Mouse (Mus musculus) adrenal gland, adult (tissue): ENCODE data around the gene Rbak.
"Not testable (repeated sequence)": the region's sequence is repeated elsewhere in the genome, so short reads cannot be mapped to it uniquely, and the experiment has no call there.

Experiments
- DNase-seq, 2 experiments: peaks; one replicate each; pipeline ENCODE4 v3.0.0; 2022 to 2023; ENCODE audit warnings: low spot score in 1 of 2; ENCODE audit not compliant: inconsistent age in 2 of 2

Gene Rbak

DNA sequence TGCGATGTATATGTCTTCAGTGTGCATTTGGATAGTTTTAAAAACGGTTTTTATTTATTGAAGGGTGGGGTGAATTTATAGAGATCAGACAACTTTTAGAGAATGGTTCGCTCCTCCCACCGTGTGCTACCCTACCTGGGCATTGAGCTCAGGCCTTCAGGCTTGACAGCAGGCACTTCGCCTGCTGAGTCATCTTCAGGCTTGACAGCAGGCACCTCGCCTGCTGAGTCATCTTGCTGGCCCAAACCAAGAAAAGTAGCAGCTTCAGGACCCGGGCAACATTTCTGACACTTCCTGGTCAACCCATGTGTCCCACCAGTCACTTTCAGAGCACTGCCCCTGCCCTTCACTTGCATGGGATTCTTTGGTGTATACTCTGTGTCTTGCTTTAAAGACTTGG, 45.5 kb downstream of the Rbak start:
- DNase-seq: no peak

DNA sequence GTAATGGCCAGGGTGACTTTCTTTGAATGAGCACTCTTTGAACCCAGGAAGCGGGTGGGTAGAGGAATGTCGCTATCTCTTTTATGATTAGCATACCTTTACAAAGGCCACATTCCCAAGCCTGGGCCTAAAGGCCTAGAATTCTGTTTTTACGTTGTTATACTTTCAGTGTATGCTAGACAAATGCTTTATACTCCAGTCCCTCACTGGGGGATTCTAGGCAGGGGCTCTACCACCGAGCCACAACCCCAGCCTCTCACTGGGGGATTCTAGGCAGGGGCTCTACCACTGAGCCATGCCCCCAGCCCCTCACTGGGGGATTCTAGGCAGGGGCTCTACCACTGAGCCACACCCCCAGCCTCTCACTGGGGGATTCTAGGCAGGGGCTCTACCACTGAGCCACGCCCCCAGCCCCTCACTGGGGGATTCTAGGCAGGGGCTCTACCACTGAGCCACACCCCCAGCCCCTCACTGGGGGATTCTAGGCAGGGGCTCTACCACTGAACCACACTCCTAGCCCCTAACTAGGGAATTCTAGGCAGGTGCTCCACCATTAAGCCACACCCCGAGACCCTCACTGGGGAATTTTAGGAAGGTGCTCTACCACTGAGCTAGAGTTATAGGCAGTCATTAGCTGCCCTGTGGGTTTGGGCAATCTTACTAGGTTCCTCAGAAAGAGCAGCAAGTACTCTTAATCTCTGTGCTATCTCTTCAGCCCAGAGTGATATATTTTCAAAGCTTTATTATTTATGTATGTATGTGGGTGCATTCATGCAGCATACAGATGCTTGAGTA, 46.2 kb downstream of the Rbak start:
- DNase-seq: not testable (repeated sequence)

DNA sequence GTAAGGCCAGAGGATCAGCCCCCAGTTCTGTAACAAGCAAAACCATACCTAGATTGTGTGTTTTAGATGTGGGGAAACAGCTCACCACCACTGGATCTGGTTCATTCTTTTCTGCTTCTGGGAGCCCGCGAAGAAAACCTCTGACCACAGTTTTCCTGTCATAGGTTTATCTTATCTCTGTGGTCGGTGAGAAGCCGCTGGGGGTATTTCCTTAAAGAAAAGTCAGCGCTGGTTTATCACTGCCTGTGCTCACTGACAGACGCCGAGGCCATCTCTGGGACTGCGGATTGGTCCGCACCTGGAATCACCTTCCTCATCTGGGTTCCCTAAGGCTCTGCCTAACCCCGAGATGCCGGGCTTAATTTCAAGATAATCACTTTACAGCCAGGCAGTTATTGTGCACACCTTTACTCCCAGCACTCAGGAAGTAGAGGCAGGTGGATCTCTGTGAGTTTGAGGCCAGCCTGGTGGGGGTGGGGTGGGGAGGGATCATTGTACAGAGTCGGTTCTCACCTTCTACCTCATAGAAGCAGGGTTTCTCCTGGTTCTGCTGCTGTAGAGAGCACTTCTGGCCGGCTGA, 47.5 kb downstream of the Rbak start:
- no peak for DNase-seq

DNA sequence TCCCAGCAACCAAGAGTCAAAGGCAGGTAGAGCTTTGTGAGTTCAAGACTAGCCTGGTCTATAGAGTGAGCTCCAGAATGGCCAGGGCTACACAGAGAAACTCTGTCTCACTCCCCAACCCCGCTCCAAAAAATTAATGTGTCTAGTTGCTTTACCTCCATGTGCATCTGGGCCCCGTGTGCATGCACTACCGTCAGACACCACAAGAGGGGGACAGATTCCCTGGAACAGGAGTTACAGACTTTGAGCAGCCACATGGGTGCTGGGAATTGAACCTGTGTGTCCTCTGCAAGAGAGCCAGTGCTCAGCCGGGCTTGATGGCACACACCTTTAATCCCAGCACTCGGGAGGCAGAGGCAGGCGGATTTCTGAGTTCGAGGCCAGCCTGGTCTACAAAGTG, 50.2 kb downstream of the Rbak start:
- no peak for DNase-seq

DNA sequence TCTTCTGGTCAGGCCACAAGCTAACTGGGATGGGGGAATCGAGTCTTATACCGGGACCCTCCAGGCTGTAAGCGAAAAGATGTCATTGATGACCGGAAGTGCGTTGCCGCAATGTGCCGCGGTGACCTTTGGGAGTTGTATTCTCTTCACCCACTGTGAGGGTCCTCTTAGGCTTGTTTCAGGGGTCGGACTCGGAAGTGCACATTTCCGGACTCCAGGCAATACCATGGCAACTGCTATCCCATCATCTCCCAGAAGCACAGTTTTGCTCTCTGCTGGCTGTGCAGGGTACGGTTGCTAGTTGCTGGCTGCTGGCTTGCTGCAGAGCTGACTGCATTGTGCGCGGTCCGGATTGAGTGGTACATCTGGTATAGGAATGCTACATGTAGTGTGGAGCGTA, 51.5 kb downstream of the Rbak start:
- no peak for DNase-seq

DNA sequence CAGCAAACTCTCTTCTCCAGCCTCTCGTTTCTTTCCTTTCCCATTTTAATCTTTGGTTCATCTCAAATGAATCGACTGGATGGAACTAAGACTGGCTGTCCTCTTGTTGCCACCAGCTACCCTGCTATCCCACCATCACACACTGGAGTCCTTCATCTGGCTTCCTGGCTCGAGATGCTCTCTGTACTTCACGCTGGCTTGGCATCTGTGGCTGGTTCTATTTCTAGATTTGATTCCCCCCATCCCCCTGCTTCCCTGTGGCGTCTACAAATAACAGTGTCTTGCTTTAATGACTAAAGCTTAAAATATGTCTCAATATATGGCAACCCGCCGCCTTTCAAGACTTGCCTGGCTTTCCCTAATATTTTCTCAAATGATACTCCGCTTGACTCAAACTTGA, 52.7 kb downstream of the Rbak start:
- DNase-seq: peak in 1 of 2 experiments; percentile 10

DNA sequence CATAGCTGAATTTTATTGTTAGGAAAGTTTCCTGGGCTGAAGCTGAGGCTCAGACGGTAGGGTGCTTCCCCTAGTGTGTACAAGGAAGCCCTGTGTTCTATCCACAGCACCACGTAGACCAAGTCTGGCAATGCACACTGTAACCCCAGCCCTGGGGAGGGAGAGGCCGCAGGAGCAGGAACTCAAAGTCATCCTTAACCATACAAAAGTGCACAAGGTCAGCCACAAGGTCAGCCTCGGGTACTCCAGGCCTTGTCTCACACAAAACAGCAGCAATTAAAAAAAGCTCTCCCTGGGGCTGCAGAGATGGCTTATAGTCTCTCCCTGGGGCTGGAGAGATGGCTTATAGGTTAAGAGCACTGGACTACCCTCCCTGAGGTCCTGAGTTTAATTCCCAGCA, 53.7 kb downstream of the Rbak start:
- DNase-seq: peak in 1 of 2 experiments; percentile 33

DNA sequence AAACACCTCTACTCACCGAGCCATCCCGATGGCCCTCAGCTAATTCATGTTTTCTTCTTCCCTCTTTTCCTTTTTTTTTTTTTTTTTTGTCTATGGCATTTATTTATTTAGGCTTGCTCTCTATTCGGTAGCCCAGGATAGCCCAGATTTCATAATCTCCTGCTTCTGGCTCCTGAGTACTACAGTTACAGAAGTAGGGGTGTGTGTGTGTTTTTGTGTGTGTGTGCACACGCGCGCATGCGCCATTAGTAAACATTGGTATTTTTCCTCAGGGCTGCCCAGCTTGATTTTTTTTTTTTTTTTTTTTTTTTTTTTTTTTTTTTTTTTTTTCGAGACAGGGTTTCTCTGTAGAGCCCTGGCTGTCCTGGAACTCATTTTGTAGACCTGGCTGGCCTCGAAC, 54.5 kb downstream of the Rbak start:
- no peak for DNase-seq

DNA sequence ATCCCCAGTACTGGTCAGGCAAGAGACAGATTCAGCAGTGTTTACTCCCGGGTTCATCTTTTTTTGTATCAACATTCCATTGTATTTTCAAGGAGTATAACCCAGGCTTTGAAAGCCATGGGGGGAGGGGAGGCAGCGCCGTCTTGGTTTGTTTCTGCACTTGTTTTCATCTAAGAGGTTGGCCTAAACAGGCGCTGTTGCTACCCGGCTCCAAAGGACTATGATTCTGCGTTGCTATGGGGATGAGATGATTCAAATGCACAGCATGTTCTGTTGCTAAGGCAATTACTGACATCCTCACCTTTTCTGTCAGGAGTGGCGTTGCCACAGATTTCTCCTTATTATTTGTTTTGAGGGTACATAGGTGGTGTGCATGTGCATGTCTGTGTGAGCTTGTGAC, 55.0 kb downstream of the Rbak start:
- DNase-seq: no peak

DNA sequence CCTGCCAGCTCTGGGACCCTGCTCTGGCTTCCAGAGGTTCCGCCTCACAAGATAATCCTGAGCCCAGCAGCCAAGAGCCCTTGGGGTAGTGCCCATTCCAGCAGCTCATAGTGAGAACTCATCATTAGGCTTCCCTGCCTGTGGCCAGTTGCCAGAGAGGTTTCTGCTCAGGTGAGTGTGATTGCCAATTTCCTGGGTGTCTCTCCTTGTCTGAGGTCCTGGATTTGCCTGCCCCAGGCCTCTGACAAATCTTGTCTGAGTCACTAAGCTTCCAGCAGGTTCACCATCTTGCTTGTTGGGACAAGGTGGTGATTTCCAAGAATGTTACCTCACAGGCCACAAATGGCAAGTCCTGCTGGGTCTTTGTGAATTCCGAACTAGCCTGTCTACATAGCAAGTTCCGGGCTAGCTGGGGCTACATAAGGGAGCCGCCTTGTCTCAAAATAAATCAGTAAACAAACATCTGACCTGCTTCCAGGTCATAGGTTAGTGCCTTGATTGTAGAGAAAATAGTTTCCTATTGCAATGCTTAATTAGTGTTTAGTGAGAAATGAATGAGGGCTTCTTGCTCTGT, 55.7 kb downstream of the Rbak start:
- no peak for DNase-seq

DNA sequence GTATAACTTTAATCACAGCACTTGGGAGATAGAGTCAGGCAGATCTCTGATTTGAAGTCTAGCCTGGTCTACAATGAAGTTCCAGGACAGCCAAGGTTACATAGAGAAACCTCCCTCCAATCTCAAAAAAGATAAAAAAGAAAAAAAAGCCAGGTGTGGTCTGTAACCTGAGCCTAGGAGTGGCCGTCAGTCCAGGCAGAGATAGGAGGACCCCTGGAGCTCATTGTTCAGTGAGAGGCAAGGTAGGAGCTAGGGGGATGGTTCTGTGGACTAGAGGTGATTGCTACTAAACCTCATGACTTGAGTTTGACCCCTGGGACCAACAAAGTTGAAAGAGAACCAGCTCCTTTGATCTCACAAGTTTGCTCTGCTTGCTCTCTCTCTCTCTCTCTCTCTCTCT, 57.9 kb downstream of the Rbak start:
- no peak for DNase-seq
